41 mouse cellular contexts compared by ENCODE assay signal in genomic region chr7:29777372-29777771, GRCm38 (mm10). TPM values are rescaled to one million over a fixed set of nuclear protein-coding genes. Genes with fewer than 3 reads are reported as not detected.
"Had no signal": no experiment of that assay in that cellular context is flagged by ENCODE, and none has a peak within 500 bp of the region (broad histone marks: within the 10 kb centered on the region; RNA-seq: fewer than 3 reads in every experiment).

No protein-coding gene starts in this region.

- H3K27me3 ChIP-seq: limb, embryonic 12.5 days; limb, embryonic 13.5 days; limb, embryonic 15.5 days; liver, embryonic 12.5 days; liver, embryonic 13.5 days; liver, embryonic 15.5 days; lung, embryonic 15.5 days; midbrain, embryonic 12.5 days; midbrain, embryonic 13.5 days; midbrain, embryonic 15.5 days; neural tube, embryonic 12.5 days; neural tube, embryonic 13.5 days had no signal

- H3K4me3 ChIP-seq: limb, embryonic 12.5 days; limb, embryonic 13.5 days; limb, embryonic 15.5 days; liver, embryonic 12.5 days; liver, embryonic 13.5 days; liver, embryonic 15.5 days; lung, embryonic 15.5 days; midbrain, embryonic 10.5 days; midbrain, embryonic 12.5 days; midbrain, embryonic 13.5 days; midbrain, embryonic 15.5 days; myocyte; neural tube, embryonic 12.5 days; neural tube, embryonic 13.5 days had no signal

- H3K27ac ChIP-seq: limb, embryonic 12.5 days; limb, embryonic 13.5 days; limb, embryonic 15.5 days; liver, embryonic 12.5 days; liver, embryonic 13.5 days; liver, embryonic 14.5 days; liver, embryonic 15.5 days; lung, embryonic 15.5 days; macrophage; midbrain, embryonic 10.5 days; midbrain, embryonic 12.5 days; midbrain, embryonic 13.5 days; midbrain, embryonic 15.5 days; neural tube, embryonic 12.5 days; neural tube, embryonic 13.5 days had no signal

- DNase-seq: left cerebral cortex, postnatal 4 days; liver; liver, embryonic 13.5 days; lung, adult 18-20 months; lung, adult 2 months; lung, embryonic 14.5 days; lung, postnatal 10 days; lung, postnatal 14 days; lung, postnatal 36 days; lung, postnatal 4 days; midbrain, embryonic 14.5 days had no signal

- ATAC-seq: liver, embryonic 12.5 days; liver, postnatal 0 days; lung, postnatal 0 days; midbrain, embryonic 13.5 days; midbrain, embryonic 15.5 days; midbrain, embryonic 16.5 days had no signal

- H3K9ac ChIP-seq: limb, embryonic 12.5 days; limb, embryonic 13.5 days; limb, embryonic 15.5 days; liver, embryonic 12.5 days; liver, embryonic 13.5 days; liver, embryonic 14.5 days; liver, embryonic 15.5 days; liver, postnatal 0 days; lung, embryonic 14.5 days; lung, embryonic 15.5 days; midbrain, embryonic 12.5 days; midbrain, embryonic 13.5 days; midbrain, embryonic 15.5 days; neural tube, embryonic 12.5 days; neural tube, embryonic 13.5 days had no signal

- H3K4me1 ChIP-seq: limb, embryonic 12.5 days; limb, embryonic 13.5 days; limb, embryonic 15.5 days; liver, embryonic 12.5 days; liver, embryonic 13.5 days; liver, embryonic 15.5 days; lung, embryonic 15.5 days; midbrain, embryonic 10.5 days; midbrain, embryonic 12.5 days; midbrain, embryonic 13.5 days; midbrain, embryonic 15.5 days; neural tube, embryonic 12.5 days; neural tube, embryonic 13.5 days had no signal

- H3K9me3 ChIP-seq: limb, embryonic 12.5 days; limb, embryonic 13.5 days; limb, embryonic 15.5 days; liver, embryonic 15.5 days; lung, embryonic 15.5 days; midbrain, embryonic 12.5 days; midbrain, embryonic 13.5 days; midbrain, embryonic 15.5 days; neural tube, embryonic 12.5 days; neural tube, embryonic 13.5 days had no signal

- H3K4me2 ChIP-seq: limb, embryonic 12.5 days; limb, embryonic 13.5 days; limb, embryonic 15.5 days; liver, embryonic 11.5 days; liver, embryonic 12.5 days; liver, embryonic 13.5 days; liver, embryonic 15.5 days; lung, embryonic 14.5 days; lung, embryonic 15.5 days; midbrain, embryonic 11.5 days; midbrain, embryonic 12.5 days; midbrain, embryonic 13.5 days; midbrain, embryonic 15.5 days; neural tube, embryonic 12.5 days; neural tube, embryonic 13.5 days had no signal

RNA-seq across cellular contexts. Expression of gene Zfp30, which starts 6.4 kb away (rescaled TPM):
- total RNA-seq: monocyte, adult 5-6 weeks had no signal

RNA-seq across cellular contexts. Expression of gene Catsperg2, which starts 50.5 kb away (rescaled TPM):
- total RNA-seq: left cerebral cortex, postnatal 14 days; left cerebral cortex, postnatal 36 days; liver, adult 2 months; megakaryocyte progenitor cell, adult 5-6 weeks; megakaryocyte-erythroid progenitor cell, adult 5-6 weeks; monocyte, adult 5-6 weeks had no signal
- polyA plus RNA-seq: limb, embryonic 11.5 days; limb, embryonic 12.5 days; limb, embryonic 13.5 days; limb, embryonic 15.5 days; liver, adult 2 months; liver, embryonic 11.5 days; liver, embryonic 12.5 days; liver, embryonic 13.5 days; liver, embryonic 15.5 days; liver, embryonic 16.5 days; liver, postnatal 0 days; lung, adult 2 months; lung, embryonic 16.5 days; lung, postnatal 0 days; macrophage; midbrain, embryonic 11.5 days; neural tube, embryonic 11.5 days had no signal
